Mouse (Mus musculus): Measurements from ENCODE around the gene Ank3. TPM values are rescaled to one million over a fixed set of nuclear protein-coding genes. Genes with fewer than 3 reads are reported as not detected.
A peak's percentile ranks its signal among the peaks of the same experiment; 100 is the strongest.

The Ank3 gene
- total RNA-seq, 2 experiments from 2014 or later = 77.7 to 83.4 TPM

DNA sequence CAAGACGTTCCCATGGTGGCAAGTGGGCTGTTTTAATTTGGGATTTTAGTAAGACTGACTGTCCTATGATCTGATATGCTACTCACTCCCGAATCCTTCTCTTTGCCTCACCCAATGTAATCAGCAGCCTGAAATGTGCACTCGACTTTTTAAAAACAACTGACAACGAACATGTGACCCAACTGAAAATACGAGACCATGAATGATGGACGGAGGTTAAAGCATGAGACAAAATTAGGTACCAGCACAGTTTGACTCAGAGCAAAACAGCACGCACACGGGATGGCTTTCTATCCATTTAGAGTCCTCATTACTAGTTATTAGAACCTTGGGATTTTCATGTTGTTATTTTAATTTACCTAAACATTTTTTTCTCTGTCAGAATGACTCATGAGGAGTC is 171.2 kb downstream of the Ank3 start:
- intact Hi-C loops (cut with DNase I) = loop anchor here (5.0 kb wide), 1 partner anchor 37 kb away; no protein-coding TSS in a partner anchor
- DNase-seq = no peak

DNA sequence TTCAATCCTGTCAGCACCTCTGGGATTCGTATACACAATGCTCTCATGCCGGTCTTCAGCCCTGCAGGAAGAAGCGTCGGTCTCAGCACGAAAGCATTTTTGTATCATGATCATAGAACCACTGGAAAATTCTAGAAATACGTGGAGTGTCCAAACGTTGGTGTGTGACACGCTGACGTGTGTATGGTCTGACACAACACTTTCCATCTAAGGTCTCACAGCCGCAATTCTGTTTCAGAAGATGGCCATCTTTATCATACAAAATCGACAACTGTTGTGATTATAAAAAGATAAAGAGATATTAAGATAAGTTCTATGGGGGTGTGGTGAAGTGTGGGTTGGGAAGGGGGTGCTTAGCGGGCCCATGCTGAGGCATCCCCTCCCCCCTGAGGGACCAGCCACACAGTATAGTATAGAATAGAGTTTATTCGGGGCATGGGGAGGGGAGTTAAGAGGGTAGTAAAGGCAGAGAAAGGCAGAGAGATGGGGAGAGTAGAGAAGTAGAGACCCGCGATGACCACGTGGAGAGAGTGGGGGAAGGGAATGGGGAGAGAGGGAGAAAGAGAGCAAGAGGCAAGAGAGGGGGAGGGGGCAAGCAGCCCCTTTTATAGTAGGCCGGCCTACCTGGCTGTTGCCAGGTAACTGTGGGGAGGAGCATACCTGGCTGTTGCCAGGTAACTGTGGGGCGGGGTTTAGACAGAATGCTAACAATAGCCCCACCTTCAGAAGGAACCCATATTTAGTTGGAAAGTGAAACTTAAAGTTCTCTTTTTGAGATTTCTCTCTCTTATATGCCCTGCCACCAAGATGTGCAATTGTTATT is 172.1 kb downstream of the Ank3 start:
- intact Hi-C loops (cut with DNase I) = loop anchor here (5.0 kb wide), 1 partner anchor 38 kb away; no protein-coding TSS in a partner anchor
- no peak for DNase-seq

DNA sequence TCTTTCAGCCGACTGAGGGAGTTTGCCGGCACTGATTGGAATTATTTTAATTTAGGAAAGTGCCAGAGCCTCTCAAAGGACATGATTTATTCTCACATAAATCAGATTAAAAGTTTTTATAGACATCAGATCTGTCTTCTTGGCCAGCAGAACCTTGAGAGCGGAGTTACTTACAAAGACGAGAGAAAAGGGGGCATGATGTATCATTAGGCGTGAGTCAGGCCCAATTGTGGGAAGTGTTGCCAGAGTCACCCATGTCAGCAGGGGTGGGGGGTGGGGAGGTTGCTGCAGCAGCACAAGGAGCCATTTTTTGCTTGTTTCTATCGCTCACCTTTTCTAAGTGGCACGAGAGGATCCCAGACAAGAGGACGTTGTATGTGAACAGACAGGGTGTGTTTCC is 172.8 kb downstream of the Ank3 start:
- DNase-seq = no peak
- intact Hi-C loops (cut with DNase I) = loop anchor here (5.0 kb wide), 1 partner anchor 39 kb away; no protein-coding TSS in a partner anchor

DNA sequence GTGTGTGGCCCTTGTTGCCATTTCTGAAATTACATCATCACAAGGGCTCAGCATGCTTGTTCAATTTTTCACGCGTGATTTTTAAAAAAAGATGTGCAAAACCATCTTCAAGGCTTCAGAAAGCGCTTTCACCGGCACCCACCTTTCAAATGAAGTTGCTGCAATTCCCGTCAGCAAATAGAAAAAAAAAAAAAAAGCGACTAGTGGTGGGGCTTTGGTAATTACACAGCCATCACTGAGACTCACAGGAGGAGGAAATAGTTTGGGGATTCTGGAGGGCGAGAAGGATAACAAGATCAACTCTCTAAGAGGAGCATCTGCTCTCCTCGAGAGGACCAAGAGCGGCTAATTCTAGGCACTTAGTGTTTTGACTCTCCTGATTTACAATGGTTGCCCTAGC is 173.4 kb downstream of the Ank3 start:
- intact Hi-C loops (cut with DNase I) = loop anchor here (5.0 kb wide), 1 partner anchor 40 kb away; no protein-coding TSS in a partner anchor
- DNase-seq = no peak

DNA sequence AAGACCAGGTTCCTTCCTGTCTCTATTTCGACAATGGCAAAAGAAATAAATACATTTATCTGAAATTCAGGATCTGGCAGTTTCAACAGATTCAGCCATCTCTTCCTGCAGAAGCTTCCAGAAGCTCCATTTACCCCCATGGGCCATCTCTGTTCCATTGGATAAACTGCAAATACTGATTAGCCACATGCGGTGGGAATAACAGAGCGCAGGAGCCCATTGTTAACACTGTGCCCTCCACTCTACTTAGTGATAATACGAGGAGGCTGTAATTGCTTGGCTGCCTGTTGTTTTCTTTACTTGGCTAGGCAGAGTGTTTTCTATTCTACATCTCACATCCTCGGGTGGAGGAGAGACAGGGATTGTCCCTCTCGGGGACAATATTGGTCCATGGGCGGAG is 174.5 kb downstream of the Ank3 start:
- intact Hi-C loops (cut with DNase I) = loop anchor here (5.0 kb wide), 1 partner anchor 41 kb away; no protein-coding TSS in a partner anchor
- DNase-seq = no peak

DNA sequence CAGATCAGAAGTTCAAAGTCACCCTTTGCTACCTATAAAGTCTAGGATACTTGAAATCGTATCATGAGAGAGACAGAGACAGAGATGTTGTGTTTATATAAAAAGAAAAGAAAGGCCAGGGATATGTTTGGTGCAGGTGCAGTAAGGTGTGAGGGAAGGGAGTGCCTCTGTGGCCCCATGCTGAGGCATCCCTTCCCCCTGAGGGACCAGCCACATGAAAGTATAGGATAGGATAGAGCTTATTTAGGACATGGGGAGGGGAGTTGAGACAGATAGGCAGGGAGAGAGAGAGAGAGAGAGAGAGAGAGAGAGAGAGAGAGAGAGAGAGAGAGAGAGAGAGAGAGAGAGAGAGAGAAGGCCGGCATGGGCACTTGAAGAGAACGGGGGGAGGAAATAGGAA is 175.2 kb downstream of the Ank3 start:
- intact Hi-C loops (cut with DNase I) = loop anchor here (5.0 kb wide), 1 partner anchor 41 kb away; no protein-coding TSS in a partner anchor
- no peak for DNase-seq

DNA sequence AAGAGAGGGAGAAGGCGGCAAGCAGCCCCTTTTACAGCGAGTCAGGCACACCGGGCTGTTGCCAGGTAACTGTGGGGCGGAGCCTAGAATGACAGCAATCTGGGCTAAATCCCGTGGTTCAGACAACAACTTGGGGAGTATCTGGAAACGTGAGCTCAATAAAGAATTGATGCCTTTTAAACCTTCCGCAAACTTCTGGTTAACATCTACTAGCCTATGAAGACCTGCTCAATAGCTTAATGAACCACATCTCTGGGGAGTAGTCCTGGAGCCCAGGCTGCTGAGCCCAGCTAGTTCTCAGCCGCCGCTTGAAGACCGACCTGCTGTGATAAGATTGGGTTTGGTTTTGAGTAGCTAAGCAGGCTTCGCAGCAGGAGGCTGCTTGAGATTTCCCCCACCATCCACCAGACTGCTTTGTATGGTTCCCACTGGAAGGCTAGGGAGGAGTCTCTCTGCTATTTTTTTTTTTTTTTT is 175.7 kb downstream of the Ank3 start:
- DNase-seq = no peak
- intact Hi-C loops (cut with DNase I) = loop anchor here (5.0 kb wide), 1 partner anchor 42 kb away; no protein-coding TSS in a partner anchor

DNA sequence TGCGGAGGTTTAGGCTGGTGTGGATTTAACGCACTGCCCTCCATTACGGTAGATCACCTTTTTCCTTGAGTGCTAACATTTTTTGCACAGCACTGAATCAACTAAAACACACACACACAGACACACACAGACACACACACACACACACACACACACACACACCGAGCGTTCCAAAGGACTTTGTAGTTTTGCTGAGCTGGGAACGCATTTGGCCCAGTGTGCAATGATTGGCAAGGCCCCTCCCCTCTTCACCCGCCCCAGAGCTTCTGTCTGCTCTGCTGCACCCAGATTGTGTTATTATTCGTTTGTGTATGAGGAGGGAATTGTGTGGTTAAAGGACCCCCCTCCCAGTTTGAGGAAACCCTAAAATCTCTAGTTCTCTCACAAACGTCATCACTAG is 176.3 kb downstream of the Ank3 start:
- DNase-seq = no peak
- intact Hi-C loops (cut with DNase I) = loop anchor here (5.0 kb wide), 1 partner anchor 43 kb away; no protein-coding TSS in a partner anchor

DNA sequence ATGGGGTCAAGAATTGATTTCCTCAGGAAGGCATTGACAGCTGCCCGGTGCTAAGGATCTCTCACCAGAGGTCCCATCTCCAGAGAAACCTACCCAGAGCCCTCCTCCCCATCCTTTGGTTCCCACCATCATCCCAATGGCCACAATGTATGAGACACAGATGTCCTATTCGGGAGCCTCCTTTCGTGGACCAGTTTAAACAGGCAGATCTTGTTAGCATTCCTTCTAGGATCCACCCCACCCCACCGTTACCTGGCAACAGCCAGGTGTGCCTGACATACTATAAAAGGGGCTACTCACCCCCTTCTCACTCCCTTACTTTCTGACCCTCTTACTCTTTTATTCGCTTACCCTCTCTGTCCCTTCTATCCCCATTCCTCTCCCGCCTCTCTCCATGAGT is 176.9 kb downstream of the Ank3 start:
- DNase-seq = no peak
- intact Hi-C loops (cut with DNase I) = no loop called here

DNA sequence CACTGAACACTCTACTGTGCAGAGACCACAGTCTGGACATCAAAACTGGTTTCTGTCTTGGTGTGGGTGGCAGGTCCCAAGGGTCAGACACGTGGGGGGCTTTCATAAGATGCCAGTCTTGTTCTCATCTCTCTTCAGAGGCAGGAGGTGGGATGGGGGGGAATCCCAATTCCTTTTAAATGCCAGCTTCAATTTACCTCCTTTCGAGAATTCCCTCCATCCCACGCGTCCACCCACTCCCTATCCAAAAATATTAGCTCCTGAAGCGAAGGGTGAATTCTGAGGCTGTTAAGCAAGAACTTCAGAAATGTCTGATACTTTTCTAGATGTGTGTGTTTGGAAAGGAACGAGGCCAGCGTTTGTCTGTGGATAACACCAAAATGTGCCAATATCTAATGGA is 177.7 kb downstream of the Ank3 start:
- intact Hi-C loops (cut with DNase I) = no loop called here
- DNase-seq = no peak

DNA sequence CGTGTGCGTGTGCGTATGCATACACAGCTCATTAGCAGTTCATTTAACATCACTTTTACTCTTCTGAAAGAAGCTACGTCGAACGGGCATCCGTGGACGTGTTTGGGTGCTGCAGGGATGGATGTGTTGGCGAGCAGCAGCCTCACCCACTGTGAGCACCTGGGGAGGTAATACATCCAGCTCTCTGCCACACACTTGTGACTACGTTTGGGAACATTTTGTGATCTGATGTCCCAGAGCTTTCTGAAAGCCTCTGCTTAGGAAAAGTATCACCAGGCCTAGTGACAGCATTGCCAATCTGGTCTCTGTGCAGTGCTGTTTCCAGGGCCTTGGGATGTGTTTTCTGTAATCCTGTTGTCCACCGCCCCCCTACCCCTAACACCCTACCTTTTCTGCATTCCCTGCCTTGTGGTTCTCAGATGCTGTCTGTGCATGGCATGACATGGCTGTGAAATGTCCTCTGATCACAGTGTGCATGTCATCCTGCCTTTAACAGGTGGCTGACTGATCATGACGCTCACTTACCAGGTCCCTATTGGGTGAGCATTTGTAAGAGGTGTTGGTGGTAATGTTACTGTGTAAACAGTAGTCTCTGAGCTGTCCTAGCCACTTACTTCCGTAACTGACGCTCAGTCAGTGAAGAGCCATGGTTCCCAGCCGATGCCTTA is 178.6 kb downstream of the Ank3 start:
- intact Hi-C loops (cut with DNase I) = no loop called here
- no peak for DNase-seq

DNA sequence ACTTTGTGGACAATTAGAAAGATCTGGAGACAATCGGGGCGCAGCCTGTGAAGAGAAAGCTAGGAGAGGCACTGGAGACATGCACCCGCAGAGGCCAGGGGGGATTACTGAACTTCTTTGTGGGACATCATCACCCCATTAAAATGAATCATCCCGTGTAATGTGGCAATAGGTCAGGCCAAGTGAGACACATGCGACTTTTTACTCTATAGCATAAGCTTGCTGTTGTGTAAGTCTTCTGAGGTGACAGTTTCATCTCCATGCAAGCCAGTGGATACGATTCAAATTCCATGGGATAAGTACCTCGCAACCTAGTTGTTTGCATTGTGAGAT is 179.1 kb downstream of the Ank3 start:
- DNase-seq = no peak
- intact Hi-C loops (cut with DNase I) = no loop called here

DNA sequence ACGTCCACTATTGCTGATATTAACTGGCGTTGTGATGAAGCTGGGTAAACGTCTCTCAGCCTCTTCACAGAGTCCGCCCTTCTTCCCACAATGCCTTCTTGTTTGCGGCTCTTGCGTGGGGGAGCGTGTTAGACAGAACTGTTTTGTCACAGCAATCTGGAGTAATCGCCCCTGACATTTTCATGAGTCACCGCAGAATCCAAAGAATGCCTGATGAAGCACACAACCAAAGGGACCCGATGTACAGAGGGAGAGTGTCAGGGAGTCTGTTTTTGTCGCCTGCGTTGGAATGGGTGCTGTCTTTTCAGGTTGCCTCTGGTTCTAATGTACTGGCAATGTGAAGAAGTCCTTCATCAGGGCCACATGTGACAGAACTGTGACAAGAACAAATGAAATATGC is 181.0 kb downstream of the Ank3 start:
- intact Hi-C loops (cut with DNase I) = no loop called here
- no peak for DNase-seq

DNA sequence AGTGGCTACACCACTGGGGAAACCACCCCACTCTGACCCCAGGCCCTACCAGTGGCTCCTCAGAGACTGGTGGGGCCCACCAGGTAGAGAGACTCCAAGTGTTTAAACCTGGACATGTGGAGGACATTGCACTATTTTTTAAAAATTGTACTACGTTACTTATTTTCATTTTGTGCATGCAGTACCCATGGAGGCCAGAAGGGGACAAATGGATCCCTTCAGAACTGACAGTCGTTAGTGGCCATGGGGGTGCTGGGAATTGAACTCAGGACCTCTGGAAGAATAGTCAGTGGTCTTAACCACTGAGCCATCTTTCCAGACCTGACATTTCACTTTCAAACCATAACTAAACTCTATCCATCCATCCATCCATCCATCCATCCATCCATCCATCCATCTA is 183.0 kb downstream of the Ank3 start:
- no peak for DNase-seq
- intact Hi-C loops (cut with DNase I) = no loop called here

DNA sequence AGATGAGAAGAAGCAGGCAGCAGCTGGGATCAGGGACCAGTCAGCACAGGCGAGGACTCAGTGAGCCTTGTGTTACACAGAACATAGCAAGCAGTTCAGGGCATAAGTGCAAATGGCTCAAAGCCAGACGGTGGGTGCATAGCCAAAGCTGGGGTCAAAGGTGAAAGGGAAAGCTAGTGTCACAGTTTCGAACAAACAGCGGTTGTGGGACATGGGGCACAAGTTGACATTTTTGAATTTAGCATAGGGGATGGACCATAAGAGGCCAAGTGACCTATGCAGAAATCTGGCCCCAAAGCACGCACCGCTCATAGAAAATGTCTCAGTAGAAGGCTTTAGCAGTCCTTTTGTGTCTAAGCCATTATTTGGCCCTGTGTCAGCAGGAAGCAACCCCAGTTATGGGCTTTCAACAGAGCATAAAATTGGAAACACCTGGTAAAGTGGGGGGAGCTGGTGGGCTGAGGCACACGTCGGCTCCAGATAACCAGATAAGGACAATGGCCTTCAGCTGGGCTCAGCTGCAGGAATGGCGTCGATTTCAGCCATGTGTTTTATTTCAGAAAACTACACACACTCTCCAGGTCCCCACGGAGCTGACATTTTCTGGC is 185.4 kb downstream of the Ank3 start:
- no peak for DNase-seq
- intact Hi-C loops (cut with DNase I) = no loop called here

DNA sequence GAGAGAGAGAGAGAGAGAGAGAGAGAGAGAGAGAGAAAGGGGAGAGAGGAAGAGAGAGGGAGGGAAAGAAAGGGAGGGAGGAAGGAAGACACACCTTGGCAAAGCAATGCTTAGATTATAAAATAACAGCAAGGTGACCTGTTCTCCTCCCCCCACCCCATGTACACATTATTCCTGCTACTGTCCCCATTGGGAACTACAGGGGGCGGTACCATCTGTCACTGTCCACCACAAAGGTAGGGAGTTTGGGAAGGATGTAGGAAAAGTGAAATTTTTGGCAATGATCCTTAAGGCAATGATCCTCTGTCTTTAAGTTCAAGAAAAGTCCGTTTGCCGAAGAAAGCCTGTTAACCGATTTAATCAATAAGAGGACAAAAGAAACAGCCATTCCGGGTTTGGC is 186.0 kb downstream of the Ank3 start:
- DNase-seq = no peak
- intact Hi-C loops (cut with DNase I) = no loop called here

DNA sequence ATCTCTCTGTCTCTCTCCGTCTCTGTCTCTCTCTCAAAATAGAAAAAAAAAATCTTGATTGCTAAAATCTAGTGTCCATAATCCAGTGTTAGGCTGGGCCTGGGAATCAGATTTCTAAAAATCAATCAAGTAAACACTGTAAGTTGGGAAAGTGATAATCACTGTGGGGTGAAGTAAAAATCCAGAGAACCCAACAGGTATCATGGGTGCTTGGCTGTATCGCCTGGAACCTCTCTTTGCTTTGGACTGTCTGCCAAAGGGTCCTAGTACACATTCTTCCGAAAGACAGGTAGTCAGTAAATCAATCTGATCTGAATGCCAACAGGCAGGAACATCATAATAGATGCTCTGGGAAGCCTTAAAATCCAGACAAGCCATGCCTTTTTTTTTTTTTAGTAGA is 186.7 kb downstream of the Ank3 start:
- intact Hi-C loops (cut with DNase I) = no loop called here
- DNase-seq = no peak

DNA sequence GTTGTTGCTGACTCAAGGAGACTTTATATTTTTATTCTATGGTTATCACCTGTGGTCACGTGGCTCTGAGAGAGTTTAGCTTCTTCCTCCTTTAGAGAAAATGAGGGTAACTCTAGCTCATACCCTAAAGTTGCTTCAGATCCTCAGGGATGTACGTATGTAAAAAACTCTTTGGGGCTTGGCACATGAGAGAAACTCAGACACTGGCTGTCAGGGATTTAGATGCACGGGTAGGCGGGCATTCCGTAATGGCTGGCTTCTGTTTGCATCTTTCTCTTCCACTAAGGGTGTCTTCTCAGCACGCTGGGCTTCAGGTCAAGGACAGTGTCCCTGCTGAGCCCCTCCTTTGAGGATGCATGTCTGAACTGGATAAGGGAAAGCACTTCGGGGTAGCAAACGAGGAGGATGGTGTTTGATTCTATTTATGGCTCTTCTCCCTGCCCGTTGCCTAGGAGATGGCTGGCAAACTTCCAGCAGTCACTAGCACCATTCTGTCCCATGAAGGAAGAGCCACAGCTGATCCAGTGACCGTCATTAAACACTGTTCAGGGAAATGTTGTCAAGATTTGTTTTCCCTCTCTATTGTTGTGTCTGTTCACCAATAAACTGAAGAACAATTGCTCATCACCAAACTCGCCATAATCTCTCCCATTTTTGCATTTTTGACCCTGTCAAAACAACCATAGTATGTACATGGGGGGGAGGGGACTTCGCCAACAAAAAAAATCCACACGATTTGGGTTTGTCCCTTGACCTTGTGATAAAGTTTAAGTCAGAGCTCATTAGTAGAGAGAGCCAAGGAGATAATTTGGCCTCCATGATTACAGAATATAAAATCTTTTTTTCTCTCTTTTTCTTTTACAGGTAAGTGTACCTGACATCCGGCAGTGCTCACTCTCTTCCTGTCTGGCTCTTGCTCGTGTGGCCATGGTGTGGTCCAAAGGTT is 195.9 kb downstream of the Ank3 start:
- DNase-seq = peak; percentile 58 to 75
- intact Hi-C loops (cut with DNase I) = loop anchor here (5.0 kb wide), 1 partner anchor 1452 kb away; no protein-coding TSS in a partner anchor

DNA sequence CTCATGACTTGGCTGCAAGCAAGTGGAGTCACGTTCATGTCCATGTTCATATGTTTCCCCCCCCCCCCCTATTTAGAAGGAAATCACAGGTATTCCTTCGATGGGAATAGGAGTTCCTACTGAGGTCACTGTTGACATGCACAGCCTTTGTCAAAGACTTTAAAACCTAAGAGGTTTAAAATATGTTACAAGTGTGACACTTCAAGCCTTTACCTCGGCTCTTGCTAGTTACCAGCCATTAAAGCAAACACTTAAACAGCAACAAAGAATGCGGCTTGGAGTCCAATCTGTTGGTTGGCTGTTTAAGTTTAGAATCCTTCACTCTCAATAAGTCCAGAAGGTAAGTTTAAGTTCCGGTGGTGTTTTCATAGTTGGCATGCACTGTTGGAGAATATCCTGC is 196.9 kb downstream of the Ank3 start:
- intact Hi-C loops (cut with DNase I) = no loop called here
- no peak for DNase-seq

DNA sequence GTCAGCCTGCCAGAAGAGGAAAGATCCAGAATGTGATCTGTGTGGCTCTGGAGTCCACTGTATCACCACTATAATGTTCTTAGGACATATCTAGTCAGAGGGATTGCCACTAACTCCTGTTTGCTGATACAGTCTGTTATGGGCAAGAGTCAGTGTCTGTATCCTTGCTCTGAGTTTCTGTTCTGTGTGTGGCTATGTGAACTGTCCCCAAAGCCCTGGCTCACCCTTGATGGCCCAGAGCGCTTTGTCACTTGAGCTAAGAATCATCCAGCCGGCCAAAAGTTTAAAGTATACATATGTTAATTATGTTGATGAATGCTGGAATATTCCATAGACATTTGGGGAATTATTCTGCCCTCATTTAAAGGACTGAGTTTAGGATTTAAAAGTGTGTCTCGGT is 202.9 kb downstream of the Ank3 start:
- intact Hi-C loops (cut with DNase I) = no loop called here
- no peak for DNase-seq
